Mouse (Mus musculus) hindlimb bud, embryonic 11.5 days (tissue): ENCODE data around the gene Fam174b.

Experiments used
- DNase-seq: peaks from one replicate; pipeline ENCODE4 v3.0.0-alpha.2; 2012; ENCODE audit warnings: low read depth, low spot score; ENCODE audit errors: extremely low spot score

Fam174b gene

GRCm38 (mm10) chr7:73748437-73749108 lies 8.5 kb downstream of the Fam174b start:
- no peak for DNase-seq

DNA sequence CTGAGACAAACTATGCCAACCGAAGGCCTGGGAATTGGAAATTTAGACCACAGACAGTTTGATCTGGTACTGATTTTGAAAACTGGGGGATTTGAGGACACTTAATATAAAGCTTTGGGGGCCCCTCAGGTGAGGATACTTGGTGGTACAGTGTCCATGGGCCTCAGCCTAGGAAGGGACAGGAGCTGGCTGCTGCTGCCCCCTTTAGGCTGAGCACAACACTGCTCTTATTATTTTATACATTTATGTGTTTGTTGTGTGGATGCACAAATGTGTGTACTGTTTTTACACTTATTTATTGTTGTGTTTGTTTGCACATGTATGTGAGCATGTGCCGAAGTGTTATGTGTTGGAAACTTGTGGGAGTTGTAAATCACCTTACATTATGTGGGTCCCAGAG lies 9.2 kb downstream of the Fam174b start:
- DNase-seq = no peak

- DNase-seq = no peak
Measured at GRCm38 (mm10) chr7:73749983-73750382, 9.9 kb downstream of the Fam174b start.

DNA sequence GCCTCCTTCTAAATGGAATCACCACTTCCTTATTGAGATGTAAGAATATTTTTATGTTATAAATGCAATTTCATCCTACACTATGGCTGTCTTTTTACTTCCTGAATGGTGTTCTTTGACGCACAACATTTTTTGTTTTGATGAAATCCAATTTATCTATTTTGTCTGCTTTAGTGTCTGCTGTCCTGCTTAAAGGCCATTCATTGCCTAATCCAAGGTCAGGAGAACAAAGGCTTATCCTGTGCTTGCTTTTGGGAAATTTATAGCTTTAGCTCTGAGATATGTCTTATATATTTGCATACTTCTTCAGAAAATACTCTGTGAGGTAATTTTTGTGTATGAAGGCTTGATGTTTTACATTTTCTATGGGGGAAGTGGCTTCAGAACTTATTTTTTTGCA lies 13.5 kb downstream of the Fam174b start:
- DNase-seq = no peak

DNA sequence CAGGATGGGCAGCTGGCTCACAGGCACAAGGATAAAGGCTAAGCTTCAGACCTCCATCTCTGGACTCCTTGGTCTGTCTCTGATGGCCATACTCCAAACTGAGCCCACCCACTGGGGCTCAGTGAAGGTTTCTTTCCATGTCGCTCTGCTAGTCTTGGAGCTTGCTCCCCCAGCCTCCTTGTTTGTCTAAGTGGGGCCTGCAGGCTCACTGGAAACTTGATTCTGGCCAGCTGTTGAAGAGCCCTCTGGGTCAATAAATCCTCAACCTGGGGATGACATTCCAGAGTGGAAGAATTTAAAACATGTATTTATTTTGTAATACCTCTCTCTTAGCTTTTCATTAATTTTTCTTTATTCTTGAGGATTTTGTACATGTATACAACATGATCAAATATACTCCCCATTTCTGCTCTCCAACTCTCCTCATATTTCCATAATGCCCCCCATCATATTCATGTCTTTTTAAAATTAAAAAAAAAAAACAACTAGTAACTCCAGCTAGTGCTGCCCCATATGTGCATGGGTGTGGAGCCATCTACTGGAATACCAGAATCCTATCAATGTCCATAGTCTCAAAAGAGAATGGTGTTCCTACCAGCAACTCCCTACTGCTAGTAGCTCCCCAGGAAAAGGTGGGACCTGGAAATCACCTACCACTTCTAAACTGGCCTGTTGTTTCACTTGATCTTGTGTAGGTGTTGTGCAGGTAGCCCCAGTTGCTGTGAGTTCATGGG lies 15.4 kb downstream of the Fam174b start:
- DNase-seq = no peak

- DNase-seq = no peak
Measured at GRCm38 (mm10) chr7:73761691-73762189, 21.6 kb downstream of the Fam174b start.

DNA sequence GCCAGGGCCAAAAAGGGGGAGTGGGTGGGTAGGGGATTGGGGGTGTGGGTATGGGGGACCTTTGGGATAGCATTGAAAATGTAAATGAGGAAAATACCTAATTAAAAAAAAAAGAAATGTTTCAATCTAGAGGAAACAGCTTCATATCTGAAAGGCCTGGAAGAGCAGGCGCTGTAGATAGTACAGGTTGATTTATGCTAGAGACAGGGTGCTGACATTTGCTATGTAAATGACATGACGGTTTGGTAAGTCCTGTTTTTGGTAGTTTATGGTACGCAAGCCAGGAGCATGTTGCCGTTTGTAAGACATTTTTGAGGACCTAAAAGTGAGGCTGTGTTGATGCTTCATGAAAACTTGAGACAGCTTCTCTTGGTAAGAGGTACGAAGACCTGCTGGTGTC lies 24.6 kb downstream of the Fam174b start:
- DNase-seq = no peak

DNA sequence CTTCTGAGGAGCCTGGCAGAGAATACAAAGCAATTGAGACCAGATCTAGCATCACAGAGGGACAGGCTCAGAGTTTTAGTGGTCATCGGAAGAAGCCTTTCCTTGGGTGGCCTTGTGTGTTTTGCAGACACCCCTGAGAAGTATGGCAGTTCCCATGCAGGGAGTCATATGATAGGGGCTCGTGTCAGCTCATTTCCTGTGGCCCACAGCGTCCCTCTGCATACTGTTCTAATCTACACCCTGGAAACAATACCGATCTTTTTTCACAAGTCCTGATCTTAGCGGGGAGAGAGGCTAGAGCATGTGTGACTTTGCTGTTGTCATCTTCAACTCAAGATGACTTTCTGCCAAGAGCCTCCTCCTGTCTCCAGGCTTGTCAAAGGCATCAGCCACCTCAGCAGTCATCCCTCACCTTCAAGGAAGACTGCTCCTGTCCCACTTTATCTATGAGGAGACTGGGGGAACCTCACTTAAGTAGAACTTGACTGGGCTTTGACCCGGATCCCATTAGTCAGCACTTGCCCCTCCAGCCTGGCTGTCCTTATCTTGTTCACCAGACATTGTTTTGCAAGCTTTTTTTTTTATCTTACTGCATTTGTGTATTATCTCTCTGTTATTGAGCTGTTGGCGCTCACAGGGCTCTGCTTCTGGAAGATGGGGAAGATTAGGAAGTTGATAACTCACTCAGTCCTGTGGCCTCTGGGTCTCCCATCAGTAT lies 25.2 kb downstream of the Fam174b start:
- DNase-seq = no peak

DNA sequence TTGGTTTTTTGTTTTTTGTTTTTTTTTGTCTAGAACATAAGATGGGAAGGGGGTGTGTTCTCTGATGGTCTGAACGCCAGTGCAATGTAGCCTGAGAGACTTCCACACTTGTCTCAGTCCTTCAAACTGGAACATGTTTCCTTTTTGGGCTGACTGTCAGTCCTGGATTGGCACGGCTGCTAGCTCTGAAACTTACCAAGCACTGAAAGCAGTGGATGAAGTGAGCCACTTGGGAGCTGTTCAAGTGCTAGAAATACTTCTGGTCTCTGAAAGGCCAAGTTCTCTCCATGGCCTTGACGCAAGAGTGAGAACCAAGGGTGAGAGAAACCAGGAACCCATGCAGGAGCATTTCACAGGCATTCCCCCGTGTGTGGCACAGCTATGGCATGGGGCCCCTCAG lies 29.1 kb downstream of the Fam174b start:
- no peak for DNase-seq

- no peak for DNase-seq
Measured at GRCm38 (mm10) chr7:73771384-73772274, 31.5 kb downstream of the Fam174b start.

- DNase-seq = no peak
Measured at GRCm38 (mm10) chr7:73772275-73772765, 32.2 kb downstream of the Fam174b start.

- DNase-seq = no peak
Measured at GRCm38 (mm10) chr7:73774781-73775180, 34.7 kb downstream of the Fam174b start.

DNA sequence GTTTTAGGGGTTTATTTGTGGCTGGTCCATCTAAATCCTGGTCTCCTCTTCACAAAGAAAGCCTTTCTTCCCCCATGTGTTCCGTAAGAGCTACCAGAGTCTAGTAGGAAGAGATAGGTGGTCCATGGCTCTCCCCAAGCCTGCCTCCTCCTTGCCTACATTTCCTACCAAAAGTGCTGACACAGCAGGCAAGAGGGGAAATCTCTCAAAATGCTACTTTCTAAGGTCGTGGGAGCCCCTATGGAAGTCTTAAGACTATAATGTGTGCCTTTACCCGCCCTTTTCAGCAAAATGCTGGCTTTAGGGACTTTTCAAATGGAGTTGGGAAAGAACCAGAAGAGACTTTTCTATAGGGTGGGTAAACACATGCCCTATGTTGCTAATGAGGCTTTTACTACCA lies 37.7 kb downstream of the Fam174b start:
- no peak for DNase-seq

- DNase-seq = no peak
Measured at GRCm38 (mm10) chr7:73784736-73785428, 44.8 kb downstream of the Fam174b start.

GRCm38 (mm10) chr7:73785815-73786214 lies 45.7 kb downstream of the Fam174b start:
- DNase-seq = no peak

DNA sequence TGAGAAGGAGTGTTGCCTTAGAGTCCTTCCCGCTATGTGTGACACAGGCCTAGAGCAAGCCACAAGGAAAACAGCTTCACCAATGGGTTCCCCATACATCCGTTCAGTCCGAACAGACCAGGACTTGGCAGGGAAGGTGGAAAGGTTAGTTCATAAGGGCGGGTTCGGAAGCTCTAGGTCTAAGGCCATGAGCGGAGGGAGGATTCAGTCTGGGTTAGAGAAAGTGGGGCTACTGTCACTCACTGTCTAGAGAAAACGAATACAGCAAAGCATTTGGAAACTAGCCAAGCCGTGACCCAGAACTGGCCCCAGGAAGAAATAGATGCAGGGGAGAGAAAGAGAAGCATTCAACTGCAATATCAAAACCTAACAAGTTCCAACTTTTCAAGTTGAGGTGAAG lies 47.4 kb downstream of the Fam174b start:
- no peak for DNase-seq

DNA sequence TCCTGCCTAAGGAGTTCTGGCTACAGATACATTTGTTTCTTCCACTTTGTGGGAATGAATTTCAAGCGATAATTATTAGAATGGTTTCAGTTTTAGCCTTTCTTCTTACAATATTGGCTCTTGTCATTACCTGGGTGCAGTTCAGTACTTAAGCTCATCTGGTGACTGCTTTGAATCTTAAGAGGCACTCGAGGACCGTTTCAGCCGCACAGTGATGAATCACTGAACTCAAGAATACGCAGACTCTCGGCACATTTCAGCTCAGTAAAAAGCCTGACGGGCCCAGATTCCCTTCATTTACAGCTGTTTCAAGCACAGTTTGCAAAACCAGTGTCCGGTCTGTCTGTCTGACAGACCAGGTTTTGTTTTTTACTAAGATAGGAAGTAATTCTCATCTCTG lies 51.0 kb downstream of the Fam174b start:
- DNase-seq = no peak

- DNase-seq = no peak
Measured at GRCm38 (mm10) chr7:73792155-73792554, 52.1 kb downstream of the Fam174b start.

GRCm38 (mm10) chr7:73792641-73793040 lies 52.5 kb downstream of the Fam174b start:
- no peak for DNase-seq

- DNase-seq = no peak
Measured at GRCm38 (mm10) chr7:73809261-73809660, 69.2 kb downstream of the Fam174b start.
